Mouse (Mus musculus) gastrocnemius, adult 2 months (tissue): ENCODE results near the gene Apobr. TPM values are rescaled to one million over a fixed set of nuclear protein-coding genes. Genes with fewer than 3 reads are reported as not detected.

Experiments
- DNase-seq: peaks from one replicate; pipeline ENCODE4 v3.0.0; 2022
- H3K27ac ChIP-seq: fragments of 200-600 bp; 2 replicates; pipeline ENCODE4 v1.8.1; 2022; ENCODE audit warnings: mild to moderate bottlenecking
- H3K4me3 ChIP-seq: fragments of 200-600 bp; 2 replicates; pipeline ENCODE4 v1.8.1; 2022; ENCODE audit warnings: mild to moderate bottlenecking, moderate library complexity
- CTCF ChIP-seq: fragments of 200-600 bp; IDR thresholded peaks from 2 replicates; pipeline ENCODE4 v1.8.1; 2022; ENCODE audit warnings: antibody characterized with exemption, mild to moderate bottlenecking, moderate library complexity
- intact Hi-C: fragments of 180-260 bp; cut with DNase I; formaldehyde crosslinking; loops from one replicate; pipeline ENCODE4 v1.15.1; 2025
- microRNA-seq: library from miRNA; unstranded; fragments of <30 nt; microRNA quantifications from one replicate; pipeline ENCODE4 v1.2.0, GENCODE M21; 2021
- total RNA-seq, 2 experiments: library from RNA; stranded (reverse); gene quantifications; 2 replicates each; pipeline ENCODE4 v1.2.3; 2021

Apobr gene
- total RNA-seq, 2 experiments from 2014 or later, result 0.38 to 0.78 TPM

- Histone ChIP-seq H3K27ac (no peak within 1 kb of the TSS), H3K4me3 (no peak within 1 kb of the TSS)
- no peak for DNase-seq
- intact Hi-C loops, result no loop called here
- TF ChIP-seq CTCF, result no peak
Measured at GRCm38 (mm10) chr7:126630824-126631518, 46.2 kb downstream of the Apobr start, which contains the start of gene Nupr1. Gene Nupr1, minus strand, starts transcription at chr7:126630861.

- intact Hi-C loops, result no loop called here
- H3K27ac ChIP-seq, result no peak overlapping the region
- no peak for DNase-seq
- H3K4me3 ChIP-seq, result no peak overlapping the region
- no peak for TF ChIP-seq CTCF
Measured at GRCm38 (mm10) chr7:126632478-126632877, 47.7 kb downstream of the Apobr start.

GRCm38 (mm10) chr7:126635375-126635774, 50.6 kb downstream of the Apobr start:
- Histone ChIP-seq H3K27ac (no peak overlapping the region), H3K4me3 (no peak overlapping the region)
- TF ChIP-seq CTCF, result no peak
- intact Hi-C loops, result no loop called here
- DNase-seq, result no peak

GRCm38 (mm10) chr7:126636733-126637520, 52.2 kb downstream of the Apobr start:
- intact Hi-C loops, result loop anchor here (1.0 to 2.0 kb wide), 2 partner anchors 50 to 58 kb away; no protein-coding TSS in a partner anchor

More at GRCm38 (mm10) chr7:126636733-126637520, 52.2 kb downstream of the Apobr start:
- Histone ChIP-seq H3K27ac (no peak overlapping the region), H3K4me3 (no peak overlapping the region)
- DNase-seq, result peak; percentile 30
- peak; percentile 79 for TF ChIP-seq CTCF

Small RNA genes within 50 kb of the gene (microRNA-seq; reads per million reads assigned to microRNA genes)
- not detected for gene Mir7059

Other genes starting within 250 kb of the Apobr start
- gene Lat, start 215.4 kb upstream of the Apobr start, total RNA-seq, result not detected
- 10 to 100 TPM; 26.9 to 28.2 TPM for gene Spns1, start 207.5 kb upstream of the Apobr start, total RNA-seq
- 1 to 10 TPM; 3.3 to 3.4 TPM for gene Nfatc2ip, start 188.2 kb upstream of the Apobr start, total RNA-seq
- gene Cd19, start 170.1 kb upstream of the Apobr start, total RNA-seq, result not detected
- 10 to 100 TPM; 14.0 to 14.9 TPM for gene Rabep2, start 156.2 kb upstream of the Apobr start, total RNA-seq
- over 10,000 TPM; 21,521 to 26,495 TPM for gene Atp2a1, start 121.8 kb upstream of the Apobr start, total RNA-seq
- gene Sh2b1, start 109.5 kb upstream of the Apobr start, total RNA-seq, result 10 to 100 TPM; 43.0 to 48.1 TPM
- gene Tufm, start 97.6 kb upstream of the Apobr start, total RNA-seq, result 100 to 1,000 TPM; 111 to 141 TPM
- gene Atxn2l, start 81.5 kb upstream of the Apobr start, total RNA-seq, result 10 to 100 TPM; 32.8 to 34.0 TPM
- 100 to 1,000 TPM; 153 to 163 TPM for gene Eif3c, start 18.5 kb upstream of the Apobr start, total RNA-seq
- 10 to 100 TPM in 1 of 2 experiments, 1 to 10 TPM in 1; 9.1 to 13.4 TPM for gene Cln3, start 875 bp downstream of the Apobr start, total RNA-seq
- gene Il27, start 10.0 kb downstream of the Apobr start, total RNA-seq, result not detected
- 10 to 100 TPM in 1 of 2 experiments, 1 to 10 TPM in 1; 8.8 to 10.9 TPM for gene Nupr1, start 45.9 kb downstream of the Apobr start, total RNA-seq
- 10 to 100 TPM; 30.0 to 34.1 TPM for gene Sgf29, start 64.4 kb downstream of the Apobr start, total RNA-seq
- gene Sult1a1, start 91.5 kb downstream of the Apobr start, total RNA-seq, result 10 to 100 TPM; 16.6 to 16.8 TPM
- gene Bola2, start 110.5 kb downstream of the Apobr start, total RNA-seq, result 10 to 100 TPM; 35.1 to 36.9 TPM
- gene Slx1b, start 110.8 kb downstream of the Apobr start, total RNA-seq, result 1 to 10 TPM; 2.7 to 3.3 TPM
- 1 to 10 TPM; 2.3 to 2.4 TPM for gene Coro1a, start 122.8 kb downstream of the Apobr start, total RNA-seq
- 10 to 100 TPM; 22.3 to 22.4 TPM for gene Mapk3, start 174.7 kb downstream of the Apobr start, total RNA-seq
- gene Gdpd3, start 181.4 kb downstream of the Apobr start, total RNA-seq, result 1 to 10 TPM in 1 of 2 experiments, under 1 TPM in 1; 0.67 to 1.3 TPM
- 10 to 100 TPM; 74.6 to 93.1 TPM for gene Ypel3, start 192.0 kb downstream of the Apobr start, total RNA-seq
- gene Tbx6, start 196.5 kb downstream of the Apobr start, total RNA-seq, result under 1 TPM; 0.42 to 0.48 TPM
- 10 to 100 TPM; 22.8 to 25.7 TPM for gene Ppp4c, start 207.6 kb downstream of the Apobr start, total RNA-seq
- gene Fam57b, start 212.7 kb downstream of the Apobr start, total RNA-seq, result 10 to 100 TPM; 61.1 to 64.6 TPM
- gene 4930451I11Rik, start 246.7 kb downstream of the Apobr start, total RNA-seq, result not detected